Mouse (Mus musculus) intestine, postnatal 0 days (tissue): ENCODE measurements around the gene 1700028K03Rik. TPM values are rescaled to one million over a fixed set of nuclear protein-coding genes. Genes with fewer than 3 reads are reported as not detected.

Experiments
- ATAC-seq: fragments of 200-750 bp; cut with Nextera tagmentation; 2 replicates; pipeline ENCODE4 v1.8.0; 2017; ENCODE audit warnings: mild to moderate bottlenecking, moderate TSS enrichment, moderate library complexity
- H3K27ac ChIP-seq: fragments of 300-500 bp; sonication (generic); 2 replicates; pipeline ENCODE4 v1.5.1; 2014; ENCODE audit warnings: mild to moderate bottlenecking, low read depth, low read length, moderate library complexity
- H3K27me3 ChIP-seq: fragments of 300-500 bp; sonication (generic); replicated peaks from 2 replicates; pipeline ENCODE4 v1.6.1; 2014; ENCODE audit warnings: low read length, mixed read lengths; ENCODE audit not compliant: control insufficient read depth, insufficient read depth
- H3K36me3 ChIP-seq: fragments of 300-500 bp; sonication (generic); 2 replicates; pipeline ENCODE4 v1.6.1; 2014; ENCODE audit warnings: mild to moderate bottlenecking, moderate library complexity; ENCODE audit not compliant: control insufficient read depth, insufficient read depth
- H3K4me1 ChIP-seq: fragments of 300-500 bp; sonication (generic); replicated peaks from 2 replicates; pipeline ENCODE4 v1.6.1; 2014; ENCODE audit warnings: antibody characterized with exemption, low read length, mixed read lengths; ENCODE audit not compliant: control insufficient read depth, insufficient read depth
- H3K4me2 ChIP-seq: fragments of 300-500 bp; sonication (generic); replicated peaks from 2 replicates; pipeline ENCODE4 v1.6.1; 2014; ENCODE audit warnings: low read depth, mild to moderate bottlenecking, moderate library complexity
- H3K4me3 ChIP-seq: fragments of 300-500 bp; sonication (generic); 2 replicates; pipeline ENCODE4 v1.5.1; 2014; ENCODE audit warnings: low read depth, low read length
- H3K9ac ChIP-seq: fragments of 300-500 bp; sonication (generic); 2 replicates; pipeline ENCODE4 v1.6.1; 2014; ENCODE audit warnings: mild to moderate bottlenecking, low read depth, low read length
- H3K9me3 ChIP-seq: fragments of 300-500 bp; sonication (generic); 2 replicates; pipeline ENCODE4 v1.6.1; 2016; ENCODE audit warnings: mixed run types; ENCODE audit not compliant: control insufficient read depth
- CTCF ChIP-seq: sonication (generic); IDR thresholded peaks from 2 replicates; pipeline ENCODE4 v1.5.1; 2016; ENCODE audit warnings: low read depth, mild to moderate bottlenecking, control low read depth, antibody characterized with exemption, moderate library complexity
- WGBS: fragments of 180-500 bp; shearing (Covaris S2); extraction: QIAGEN DNeasy Blood & Tissue Kit; methylation state at CpG from one replicate; pipeline ENCODE4 v1.1.7; 2014; 5-methylcytosine and 5-hydroxymethylcytosine counted together
- polyA plus RNA-seq: library from polyadenylated mRNA; unstranded; fragments of >200 nt; fragmentation: Nextera tagmentation; extraction: Ambion mirVana; gene quantifications from 2 replicates; pipeline ENCODE4 v1.2.1, GENCODE M21; 2015

Gene 1700028K03Rik
- polyA plus RNA-seq, 1 experiment from 2014 or later, result 0.04 TPM

GRCm38 (mm10) chr5:107554336-107554735 lies 19.8 kb downstream of the 1700028K03Rik start:
- peaks cover 7% of the 10 kb centered on the region for H3K36me3 ChIP-seq
- no peaks in the 10 kb centered on the region for H3K27me3 ChIP-seq
- H3K9ac ChIP-seq, result no peak overlapping the region
- H3K4me1 ChIP-seq, result no peaks in the 10 kb centered on the region
- ATAC-seq, result no peak
- 76% methylated on average over 5 of the region's 5 CpGs for WGBS
- H3K4me2 ChIP-seq, result no peak overlapping the region
- no peak overlapping the region for H3K27ac ChIP-seq
- no peaks in the 10 kb centered on the region for H3K9me3 ChIP-seq
- no peak overlapping the region for H3K4me3 ChIP-seq
- no peak for TF ChIP-seq CTCF

DNA sequence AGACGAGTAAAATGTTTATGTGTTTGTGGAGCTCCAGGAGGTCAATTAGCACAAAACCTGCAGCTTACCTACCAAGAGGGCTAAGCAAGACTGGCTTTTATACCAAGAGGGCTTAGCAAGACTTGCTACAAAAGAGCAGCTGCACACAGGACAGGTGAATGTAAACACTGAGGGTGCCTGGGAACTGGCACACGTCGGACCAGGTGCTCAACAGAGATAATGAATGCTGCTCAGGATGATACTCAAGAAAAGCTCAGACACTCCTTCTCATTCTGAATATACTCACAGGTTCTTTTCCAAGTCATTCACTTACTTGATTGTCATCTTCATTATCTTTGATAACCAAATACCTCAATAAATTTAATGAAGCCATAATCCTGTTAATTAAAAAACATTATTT lies 22.5 kb downstream of the 1700028K03Rik start:
- ATAC-seq, result no peak
- 59% methylated on average over 3 of the region's 3 CpGs for WGBS
- TF ChIP-seq CTCF, result no peak
- Histone ChIP-seq H3K4me1 (no peaks in the 10 kb centered on the region), H3K4me3 (no peak overlapping the region), H3K4me2 (no peak overlapping the region), H3K27me3 (no peaks in the 10 kb centered on the region), H3K27ac (no peak overlapping the region), H3K9me3 (no peaks in the 10 kb centered on the region), H3K9ac (no peak overlapping the region), H3K36me3 (peaks cover 24% of the 10 kb centered on the region)

GRCm38 (mm10) chr5:107569148-107569547 lies 34.6 kb downstream of the 1700028K03Rik start:
- Histone ChIP-seq H3K9ac (no peak overlapping the region), H3K9me3 (no peaks in the 10 kb centered on the region), H3K27ac (no peak overlapping the region), H3K4me1 (no peaks in the 10 kb centered on the region), H3K27me3 (no peaks in the 10 kb centered on the region), H3K4me2 (no peak overlapping the region), H3K36me3 (peaks cover 31% of the 10 kb centered on the region; the same call in 1 of the 2 replicates), H3K4me3 (no peak overlapping the region)
- WGBS, result 92% methylated on average over 9 of the region's 9 CpGs
- ATAC-seq, result no peak
- TF ChIP-seq CTCF, result no peak

- TF ChIP-seq CTCF, result no peak
- peak within 1 kb of the TSS; percentile 66 for H3K9ac ChIP-seq
- H3K9me3 ChIP-seq, result no peaks in the 10 kb centered on the region
- H3K4me2 ChIP-seq, result peak within 1 kb of the TSS; percentile 64
- peak within 1 kb of the TSS; percentile 51 for H3K27ac ChIP-seq
- peak; percentile 98 for ATAC-seq
- peak within 1 kb of the TSS; percentile 75 for H3K4me3 ChIP-seq
- peaks cover 13% of the 10 kb centered on the region for H3K36me3 ChIP-seq
- 3% methylated on average over 46 of the region's 64 CpGs for WGBS
- H3K4me1 ChIP-seq, result no peaks in the 10 kb centered on the region
- no peaks in the 10 kb centered on the region for H3K27me3 ChIP-seq
Measured at GRCm38 (mm10) chr5:107597301-107598077, 63.0 kb downstream of the 1700028K03Rik start, which contains the start of the genes Rpap2 and Glmn. TSS of gene Rpap2 (plus strand) at chr5:107597373. TSS of gene Glmn (minus strand) at chr5:107597888.

DNA sequence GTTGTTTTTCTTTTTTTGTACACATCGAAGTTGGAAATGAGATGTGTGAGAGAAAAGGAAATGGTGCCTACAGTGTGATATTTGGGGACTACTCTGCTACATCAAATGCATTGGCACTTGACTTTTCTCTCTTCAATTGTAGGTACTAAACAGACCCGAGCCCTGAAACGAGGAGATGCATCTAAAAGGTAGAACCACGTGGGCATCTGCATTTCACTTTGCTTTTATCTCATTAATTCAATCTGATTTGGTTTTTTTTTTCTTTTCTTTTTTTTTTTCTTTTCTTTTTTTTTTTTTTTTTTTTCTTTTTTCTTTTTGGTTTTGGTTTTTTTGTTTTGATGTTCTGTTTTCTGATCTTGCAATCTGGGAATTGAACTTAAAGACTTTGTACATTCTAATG lies 63.9 kb downstream of the 1700028K03Rik start:
- H3K27me3 ChIP-seq, result no peaks in the 10 kb centered on the region
- H3K9me3 ChIP-seq, result no peaks in the 10 kb centered on the region
- peak overlapping the region; percentile 75; the same call in 1 of the 2 replicates for H3K4me3 ChIP-seq
- H3K4me1 ChIP-seq, result no peaks in the 10 kb centered on the region
- H3K4me2 ChIP-seq, result peak overlapping the region; percentile 64
- no peak for ATAC-seq
- WGBS, result 25% methylated on average over 4 of the region's 4 CpGs
- peaks cover 21% of the 10 kb centered on the region for H3K36me3 ChIP-seq
- TF ChIP-seq CTCF, result no peak
- no peak overlapping the region for H3K9ac ChIP-seq
- no peak overlapping the region for H3K27ac ChIP-seq

Other genes starting within 250 kb of the 1700028K03Rik start
- gene Tgfbr3, start 245.1 kb upstream of the 1700028K03Rik start, polyA plus RNA-seq, result 7.0 and 7.5 TPM in 2 replicates
- gene Brdt, start 203.6 kb upstream of the 1700028K03Rik start, polyA plus RNA-seq, result 0.78 and 1.2 TPM in 2 replicates
- 0.58 and 0.70 TPM in 2 replicates for gene Ephx4, start 132.0 kb upstream of the 1700028K03Rik start, polyA plus RNA-seq
- not detected in 2 replicates for gene Lpcat2b, start 103.2 kb upstream of the 1700028K03Rik start, polyA plus RNA-seq
- gene Btbd8, start 96.7 kb upstream of the 1700028K03Rik start, polyA plus RNA-seq, result 1.3 and 1.5 TPM in 2 replicates
- gene Gm42669, start 27.1 kb upstream of the 1700028K03Rik start, polyA plus RNA-seq, result 0.08 and 0.18 TPM in 2 replicates
- gene Rpap2, start 62.7 kb downstream of the 1700028K03Rik start, polyA plus RNA-seq, result 8.4 and 8.5 TPM in 2 replicates
- gene Glmn, start 63.2 kb downstream of the 1700028K03Rik start, polyA plus RNA-seq, result 9.5 and 10.2 TPM in 2 replicates
- 0.37 and 0.38 TPM in 2 replicates for gene Gfi1, start 191.3 kb downstream of the 1700028K03Rik start, polyA plus RNA-seq